Mouse (Mus musculus): ENCODE data around the gene Mllt3. TPM values are rescaled to one million over a fixed set of nuclear protein-coding genes. Genes with fewer than 3 reads are reported as not detected.

Gene Mllt3
- polyA plus RNA-seq, 1 experiment from 2014 or later: 130 TPM

DNA sequence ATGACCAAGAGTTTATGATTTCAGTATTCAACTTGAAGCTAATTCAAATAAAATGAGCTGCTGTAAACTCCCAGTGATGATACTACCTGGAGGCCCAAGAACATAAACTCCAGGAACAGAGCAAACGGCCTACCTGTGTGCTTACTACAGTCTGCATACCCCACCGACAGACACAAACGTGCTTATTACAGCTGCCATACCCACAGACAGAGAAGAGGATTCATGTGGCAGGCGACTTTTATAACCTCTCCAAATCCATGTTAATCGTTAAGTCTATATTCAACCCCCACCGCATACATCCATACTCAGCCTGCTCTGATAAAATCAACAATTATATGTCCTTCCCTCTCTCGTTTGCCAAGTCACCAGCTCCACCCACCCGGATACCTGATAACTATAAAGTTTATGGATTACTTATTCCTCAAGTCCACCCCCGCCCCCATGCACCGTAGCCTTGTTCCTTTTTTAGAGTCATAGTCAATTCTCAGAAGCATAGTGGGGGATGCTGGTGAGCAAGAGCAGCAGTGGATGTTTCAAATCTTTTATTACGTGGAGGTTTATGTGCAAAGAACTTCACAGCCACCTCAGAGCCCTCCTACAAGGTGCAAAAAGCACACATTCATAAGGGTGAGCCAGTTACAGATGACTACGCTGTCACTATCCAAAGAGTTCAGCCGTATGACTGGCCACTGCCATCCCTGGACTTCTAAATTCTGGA is 70.0 kb downstream of the Mllt3 start:
- Histone ChIP-seq H3K4me3 (replicated peaks; ENCODE audit: low read length) (no peak overlapping the region), H3K4me1 (replicated peaks; ENCODE audit: control insufficient read depth, insufficient read depth, low read length) (0 out of 2 replicates have a peak, but pooled peaks cover 6% of the 10 kb centered on the region), H3K9me3 (ENCODE audit: control insufficient read depth, low read length) (no peaks in the 10 kb centered on the region), H3K4me2 (ENCODE audit: low read length) (no peak overlapping the region), H3K9ac (replicated peaks; ENCODE audit: low read depth, low read length) (no peak overlapping the region), H3K27me3 (replicated peaks; ENCODE audit: control insufficient read depth, insufficient read depth, low read length) (no peaks in the 10 kb centered on the region), H3K27ac (ENCODE audit: low read length) (no peak overlapping the region), H3K36me3 (ENCODE audit: control insufficient read depth, insufficient read depth) (no peaks in the 10 kb centered on the region)
- no peak for ATAC-seq
- 87% methylated on average over 13 of the region's 13 CpGs for WGBS

DNA sequence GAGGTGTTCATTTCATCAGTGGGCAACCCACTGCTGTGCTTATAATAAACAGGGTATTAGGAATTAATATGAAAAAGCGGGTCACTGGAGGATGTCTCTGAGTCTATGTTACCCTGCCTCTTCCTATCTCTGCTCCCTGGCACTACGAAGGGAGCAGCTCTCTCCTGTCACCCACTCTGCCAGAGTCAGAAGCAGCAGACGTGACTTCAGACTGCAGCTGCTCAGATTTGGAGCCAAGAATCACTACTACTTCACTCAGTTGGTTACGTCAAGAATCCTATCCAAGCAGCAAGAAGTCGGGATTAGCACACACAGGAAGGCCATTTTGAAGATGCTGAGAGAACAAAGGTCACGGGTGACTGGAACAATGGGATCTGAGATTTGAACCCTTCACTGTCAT is 71.3 kb downstream of the Mllt3 start:
- no peaks in the 10 kb centered on the region for H3K36me3 ChIP-seq (ENCODE audit: control insufficient read depth, insufficient read depth)
- H3K9me3 ChIP-seq (ENCODE audit: control insufficient read depth, low read length): no peaks in the 10 kb centered on the region
- no peak overlapping the region for H3K27ac ChIP-seq (ENCODE audit: low read length)
- H3K27me3 ChIP-seq (replicated peaks; ENCODE audit: control insufficient read depth, insufficient read depth, low read length): no peaks in the 10 kb centered on the region
- 0 out of 2 replicates have a peak, but pooled peaks cover 6% of the 10 kb centered on the region for H3K4me1 ChIP-seq (replicated peaks; ENCODE audit: control insufficient read depth, insufficient read depth, low read length)
- no peak overlapping the region for H3K4me2 ChIP-seq (ENCODE audit: low read length)
- no peak overlapping the region for H3K4me3 ChIP-seq (replicated peaks; ENCODE audit: low read length)
- 64% methylated on average over 6 of the region's 6 CpGs for WGBS
- no peak overlapping the region for H3K9ac ChIP-seq (replicated peaks; ENCODE audit: low read depth, low read length)
- peak; percentile 59; the same call in 1 of the 2 replicates for ATAC-seq

- WGBS: 46% methylated on average over 3 of the region's 3 CpGs
- Histone ChIP-seq H3K9ac (replicated peaks; ENCODE audit: low read depth, low read length) (no peak overlapping the region), H3K4me2 (ENCODE audit: low read length) (no peak overlapping the region), H3K4me3 (replicated peaks; ENCODE audit: low read length) (no peak overlapping the region), H3K27ac (ENCODE audit: low read length) (no peak overlapping the region), H3K27me3 (replicated peaks; ENCODE audit: control insufficient read depth, insufficient read depth, low read length) (no peaks in the 10 kb centered on the region), H3K9me3 (ENCODE audit: control insufficient read depth, low read length) (no peaks in the 10 kb centered on the region), H3K4me1 (replicated peaks; ENCODE audit: control insufficient read depth, insufficient read depth, low read length) (peaks cover 27% of the 10 kb centered on the region), H3K36me3 (ENCODE audit: control insufficient read depth, insufficient read depth) (no peaks in the 10 kb centered on the region)
- no peak for ATAC-seq
These were observed 75.3 kb downstream of the Mllt3 start for GRCm38 (mm10) chr4:87957852-87958251.

DNA sequence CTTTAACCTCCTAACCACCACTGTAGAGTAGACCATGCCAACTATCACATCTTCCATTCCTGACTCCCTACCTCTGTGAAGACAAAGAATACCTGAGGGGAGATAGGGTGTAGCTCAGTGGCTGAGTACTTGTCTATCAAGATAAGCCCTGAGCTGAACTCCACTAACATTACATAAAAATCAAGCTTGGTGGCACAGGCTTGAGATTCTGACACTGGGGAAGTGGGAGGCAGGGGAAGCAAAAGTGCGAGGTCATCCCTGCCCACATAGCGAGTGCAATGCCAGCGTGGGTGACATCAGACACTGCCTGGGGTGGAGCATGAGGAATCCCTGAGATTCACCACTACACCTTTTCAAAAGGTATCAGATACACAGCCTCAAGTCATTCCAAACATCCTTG is 76.0 kb downstream of the Mllt3 start:
- Histone ChIP-seq H3K9ac (replicated peaks; ENCODE audit: low read depth, low read length) (no peak overlapping the region), H3K4me3 (replicated peaks; ENCODE audit: low read length) (no peak overlapping the region)
- 96% methylated on average over 3 of the region's 3 CpGs for WGBS

DNA sequence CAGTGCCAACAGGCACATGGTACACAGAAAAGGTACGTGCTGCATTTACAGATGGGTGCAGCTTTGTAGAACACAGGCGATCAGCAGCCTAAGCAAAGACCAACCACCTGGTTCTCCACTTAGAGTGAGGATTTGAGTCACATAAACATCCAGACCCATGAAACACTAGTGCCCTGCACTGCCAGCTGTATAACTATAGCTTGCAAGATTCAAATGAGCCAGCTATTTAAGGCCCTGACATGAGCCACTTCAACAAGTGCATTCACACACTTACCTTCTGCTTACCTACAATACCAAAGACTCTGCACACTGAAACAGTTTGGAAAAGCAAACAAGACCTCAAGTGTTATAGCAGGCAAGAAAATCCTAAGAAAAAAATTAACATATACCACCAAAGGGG is 78.0 kb downstream of the Mllt3 start:
- Histone ChIP-seq H3K36me3 (ENCODE audit: control insufficient read depth, insufficient read depth) (no peaks in the 10 kb centered on the region), H3K27ac (ENCODE audit: low read length) (no peak overlapping the region), H3K27me3 (replicated peaks; ENCODE audit: control insufficient read depth, insufficient read depth, low read length) (no peaks in the 10 kb centered on the region), H3K9me3 (ENCODE audit: control insufficient read depth, low read length) (no peaks in the 10 kb centered on the region), H3K4me1 (replicated peaks; ENCODE audit: control insufficient read depth, insufficient read depth, low read length) (peaks cover 22% of the 10 kb centered on the region), H3K4me3 (replicated peaks; ENCODE audit: low read length) (no peak overlapping the region), H3K9ac (replicated peaks; ENCODE audit: low read depth, low read length) (no peak overlapping the region), H3K4me2 (ENCODE audit: low read length) (no peak overlapping the region)
- WGBS: 82% methylated on average over 2 of the region's 2 CpGs
- ATAC-seq: no peak

More for the DNA sequence above, 76.0 kb downstream of the Mllt3 start:
- Histone ChIP-seq H3K27ac (ENCODE audit: low read length) (no peak overlapping the region), H3K36me3 (ENCODE audit: control insufficient read depth, insufficient read depth) (no peaks in the 10 kb centered on the region), H3K9me3 (ENCODE audit: control insufficient read depth, low read length) (no peaks in the 10 kb centered on the region), H3K4me2 (ENCODE audit: low read length) (no peak overlapping the region), H3K27me3 (replicated peaks; ENCODE audit: control insufficient read depth, insufficient read depth, low read length) (no peaks in the 10 kb centered on the region), H3K4me1 (replicated peaks; ENCODE audit: control insufficient read depth, insufficient read depth, low read length) (peaks cover 27% of the 10 kb centered on the region)
- ATAC-seq: no peak

DNA sequence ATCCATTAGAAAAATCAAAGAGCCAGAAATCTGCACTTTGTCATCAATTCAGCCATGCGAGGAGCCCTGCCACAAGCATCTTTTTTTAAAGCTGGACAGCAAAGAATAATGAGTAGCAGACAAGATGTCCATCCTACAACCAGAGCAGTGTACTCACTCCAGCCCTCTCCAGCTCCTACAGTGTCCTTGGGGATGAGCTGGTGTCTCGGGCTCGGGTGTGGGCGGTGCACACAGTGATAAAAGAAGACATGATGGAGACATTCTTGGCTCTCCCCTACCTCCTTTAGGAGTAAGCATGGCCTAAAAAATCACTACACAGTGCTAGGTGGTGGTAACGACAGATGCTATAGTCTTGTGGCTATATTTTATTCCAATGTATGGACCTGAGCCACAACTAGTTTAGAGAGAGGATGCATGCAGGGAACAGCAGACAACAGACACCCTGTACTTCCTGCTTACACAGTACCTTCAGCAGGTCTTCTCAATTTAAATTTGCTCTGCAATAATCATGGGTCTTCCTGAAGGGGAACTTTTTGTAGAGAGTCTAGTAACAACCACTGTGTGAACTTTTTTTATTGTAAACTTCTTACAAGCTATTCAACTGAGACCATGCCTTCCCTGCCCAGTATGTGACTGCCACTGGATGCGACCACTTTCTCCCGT is 78.6 kb downstream of the Mllt3 start:
- no peak overlapping the region for H3K9ac ChIP-seq (replicated peaks; ENCODE audit: low read depth, low read length)
- H3K27ac ChIP-seq (ENCODE audit: low read length): no peak overlapping the region
- H3K9me3 ChIP-seq (ENCODE audit: control insufficient read depth, low read length): no peaks in the 10 kb centered on the region
- H3K36me3 ChIP-seq (ENCODE audit: control insufficient read depth, insufficient read depth): no peaks in the 10 kb centered on the region
- no peaks in the 10 kb centered on the region for H3K27me3 ChIP-seq (replicated peaks; ENCODE audit: control insufficient read depth, insufficient read depth, low read length)
- 71% methylated on average over 7 of the region's 7 CpGs for WGBS
- no peak overlapping the region for H3K4me2 ChIP-seq (ENCODE audit: low read length)
- peaks cover 24% of the 10 kb centered on the region for H3K4me1 ChIP-seq (replicated peaks; ENCODE audit: control insufficient read depth, insufficient read depth, low read length)
- no peak overlapping the region for H3K4me3 ChIP-seq (replicated peaks; ENCODE audit: low read length)
- ATAC-seq: peak; percentile 39; the same call in 1 of the 2 replicates

DNA sequence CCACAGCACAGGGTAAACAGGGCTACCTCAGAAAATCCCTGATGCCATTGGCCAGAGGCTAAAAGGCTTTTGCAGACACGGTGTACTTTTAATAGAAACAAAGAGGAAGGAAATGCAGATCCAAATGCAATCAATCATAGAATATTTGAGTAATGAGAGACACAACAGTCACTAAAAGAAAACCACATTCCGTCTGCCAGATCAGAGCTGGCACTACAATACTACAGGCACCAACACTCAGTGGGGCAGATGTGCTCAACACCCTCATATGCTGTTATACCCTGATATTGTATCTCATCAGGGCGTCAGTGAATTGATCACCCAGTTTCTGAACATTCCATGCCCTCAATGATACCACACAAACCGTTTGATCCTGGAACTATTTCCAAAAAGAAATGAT is 79.4 kb downstream of the Mllt3 start:
- Histone ChIP-seq H3K4me2 (ENCODE audit: low read length) (no peak overlapping the region), H3K27ac (ENCODE audit: low read length) (no peak overlapping the region), H3K4me1 (replicated peaks; ENCODE audit: control insufficient read depth, insufficient read depth, low read length) (peaks cover 24% of the 10 kb centered on the region), H3K9ac (replicated peaks; ENCODE audit: low read depth, low read length) (no peak overlapping the region), H3K36me3 (ENCODE audit: control insufficient read depth, insufficient read depth) (no peaks in the 10 kb centered on the region), H3K27me3 (replicated peaks; ENCODE audit: control insufficient read depth, insufficient read depth, low read length) (no peaks in the 10 kb centered on the region), H3K4me3 (replicated peaks; ENCODE audit: low read length) (no peak overlapping the region), H3K9me3 (ENCODE audit: control insufficient read depth, low read length) (no peaks in the 10 kb centered on the region)
- WGBS: 59% methylated on average over 4 of the region's 4 CpGs
- ATAC-seq: no peak

GRCm38 (mm10) chr4:87953268-87953667 is 79.9 kb downstream of the Mllt3 start:
- H3K9ac ChIP-seq (replicated peaks; ENCODE audit: low read depth, low read length): no peak overlapping the region
- no peak for ATAC-seq
- no peak overlapping the region for H3K27ac ChIP-seq (ENCODE audit: low read length)
- H3K4me1 ChIP-seq (replicated peaks; ENCODE audit: control insufficient read depth, insufficient read depth, low read length): peaks cover 24% of the 10 kb centered on the region
- 82% methylated on average over 4 of the region's 4 CpGs for WGBS
- no peak overlapping the region for H3K4me3 ChIP-seq (replicated peaks; ENCODE audit: low read length)
- H3K9me3 ChIP-seq (ENCODE audit: control insufficient read depth, low read length): no peaks in the 10 kb centered on the region
- H3K27me3 ChIP-seq (replicated peaks; ENCODE audit: control insufficient read depth, insufficient read depth, low read length): no peaks in the 10 kb centered on the region
- no peaks in the 10 kb centered on the region for H3K36me3 ChIP-seq (ENCODE audit: control insufficient read depth, insufficient read depth)
- H3K4me2 ChIP-seq (ENCODE audit: low read length): no peak overlapping the region

DNA sequence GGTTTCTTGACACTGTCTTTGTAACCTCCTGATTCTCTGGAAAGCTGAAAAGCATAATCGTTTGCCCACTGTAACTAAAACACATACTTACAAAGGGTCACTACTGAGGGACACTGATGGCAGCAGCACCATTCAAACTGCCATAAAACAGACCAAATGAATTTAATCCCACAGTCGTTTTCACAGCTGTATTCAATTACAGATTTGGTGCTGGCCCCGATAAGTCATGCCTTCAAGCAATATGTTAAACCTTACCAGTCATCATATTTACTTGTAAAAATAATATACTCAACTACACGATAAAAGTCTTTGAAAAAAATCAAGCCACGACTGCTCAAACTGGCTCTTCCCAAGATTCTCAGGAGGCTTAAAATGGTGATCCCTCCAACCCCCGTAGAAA is 83.7 kb downstream of the Mllt3 start:
- Histone ChIP-seq H3K36me3 (ENCODE audit: control insufficient read depth, insufficient read depth) (no peaks in the 10 kb centered on the region), H3K9me3 (ENCODE audit: control insufficient read depth, low read length) (no peaks in the 10 kb centered on the region), H3K4me3 (replicated peaks; ENCODE audit: low read length) (no peak overlapping the region), H3K9ac (replicated peaks; ENCODE audit: low read depth, low read length) (no peak overlapping the region), H3K4me2 (ENCODE audit: low read length) (no peak overlapping the region), H3K27ac (ENCODE audit: low read length) (no peak overlapping the region), H3K27me3 (replicated peaks; ENCODE audit: control insufficient read depth, insufficient read depth, low read length) (no peaks in the 10 kb centered on the region), H3K4me1 (replicated peaks; ENCODE audit: control insufficient read depth, insufficient read depth, low read length) (peaks cover 14% of the 10 kb centered on the region)
- no peak for ATAC-seq
- WGBS: 74% methylated on average over 6 of the region's 6 CpGs

All from forebrain, embryonic 16.5 days (tissue).